Mouse (Mus musculus): ENCODE measurements at regions not wholly inside any gene's neighbourhood (a gene's known extent, or its start where the extent isn't known, plus 50 kb on each side); places are given as distances from the start of the nearest gene placed in this dataset.

DNA sequence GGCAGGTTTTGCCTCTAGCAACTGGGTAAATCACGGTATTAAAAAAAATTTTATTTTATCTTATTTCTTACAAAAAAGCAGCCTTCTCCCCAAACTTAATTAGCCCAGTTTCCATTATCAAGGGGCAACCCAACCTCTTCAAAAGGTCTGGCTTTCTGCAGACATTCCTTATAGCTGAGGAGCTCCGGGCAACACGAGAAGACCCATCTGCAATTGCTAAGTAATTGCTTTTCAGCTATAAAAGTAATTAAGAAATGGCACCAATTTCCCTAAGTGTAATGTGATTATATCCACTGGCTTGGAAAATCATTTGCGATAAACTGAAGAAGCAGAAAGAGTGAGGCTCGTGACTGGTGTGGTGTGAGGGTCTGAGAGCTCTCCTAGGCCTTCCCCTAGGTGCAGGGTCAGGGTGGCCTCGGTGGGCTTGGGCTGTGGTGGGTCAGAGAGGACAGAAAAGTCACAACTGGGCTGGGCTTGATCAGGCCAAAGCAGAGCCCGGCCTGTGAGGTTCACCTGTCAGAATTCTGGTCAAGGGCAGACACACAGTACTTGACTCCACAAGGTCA, 65.5 kb upstream of the Stx18 start:
- TF ChIP-seq CTCF (IDR thresholded peaks at IDR 0.05; ENCODE audit: low read depth) = no peak
- no peak for TF ChIP-seq EP300 (IDR thresholded peaks at IDR 0.05; ENCODE audit: low read depth)

All from liver, embryonic 14.5 days (tissue).